Mouse (Mus musculus): ENCODE measurements around the gene Ifitm2. TPM values are rescaled to one million over a fixed set of nuclear protein-coding genes. Genes with fewer than 3 reads are reported as not detected.

Ifitm2 gene
- polyA plus RNA-seq, 1 experiment from 2014 or later: 290 TPM

DNA sequence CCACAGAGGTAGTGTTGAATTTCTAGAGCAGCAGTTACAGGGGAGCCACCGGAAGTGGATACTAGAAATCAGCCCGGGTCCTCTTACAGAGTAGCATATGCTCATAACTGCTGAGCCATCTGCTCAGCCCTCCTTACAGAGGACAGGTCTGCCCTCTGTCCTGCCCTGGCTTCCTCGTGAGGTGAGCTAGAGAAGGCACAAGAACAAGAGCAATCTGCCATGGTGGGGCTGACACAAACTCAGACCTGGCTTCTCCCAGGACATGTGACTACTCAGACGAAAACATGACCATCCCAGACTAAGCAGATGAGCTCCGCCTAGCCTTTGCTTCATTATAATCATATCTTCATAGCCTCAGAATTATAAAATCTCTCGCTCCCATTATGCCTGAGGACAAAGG lies 4.0 kb downstream of the Ifitm2 start:
- H3K9ac ChIP-seq (ENCODE audit: low read depth, low read length): no peak overlapping the region
- ATAC-seq (ENCODE audit: low FRiP score) (no peak), DNase-seq (ENCODE audit: low spot score) (no peak)
- no peaks in the 10 kb centered on the region for H3K9me3 ChIP-seq (ENCODE audit: control insufficient read depth, low read length)
- no peaks in the 10 kb centered on the region for H3K36me3 ChIP-seq (ENCODE audit: control insufficient read depth, insufficient read depth, low read length)
- no peak overlapping the region for H3K4me2 ChIP-seq (replicated peaks; ENCODE audit: low read depth, low read length)
- 81% methylated on average over 6 of the region's 6 CpGs for WGBS
- no peak overlapping the region for H3K4me3 ChIP-seq (ENCODE audit: low read depth, low read length)
- no peak overlapping the region for H3K27ac ChIP-seq (ENCODE audit: low read depth, low read length)
- H3K27me3 ChIP-seq (ENCODE audit: control insufficient read depth, insufficient read depth, low read length): no peaks in the 10 kb centered on the region
- H3K4me1 ChIP-seq (replicated peaks; ENCODE audit: control insufficient read depth, insufficient read depth, low read length): no peaks in the 10 kb centered on the region; the same call in 1 of the 2 replicates

DNA sequence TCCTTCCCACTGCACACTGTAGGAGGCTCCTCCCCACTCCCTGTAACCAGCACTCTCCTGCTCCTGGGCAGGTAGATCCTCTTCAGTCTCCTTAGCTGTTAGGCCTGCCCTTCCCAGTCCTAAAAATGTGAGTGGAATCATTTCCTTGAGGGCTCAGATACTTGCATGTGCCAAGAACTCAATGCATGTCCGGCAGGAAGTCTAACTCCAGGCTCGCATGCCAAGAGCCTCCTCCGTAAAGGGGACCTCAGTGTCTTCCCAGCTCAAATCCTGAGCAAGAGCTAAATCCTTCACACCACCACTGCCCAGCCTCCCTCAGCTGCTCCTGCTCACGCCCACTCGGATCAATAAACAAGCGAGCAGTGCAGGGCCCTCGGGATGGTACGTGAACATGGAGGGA lies 4.7 kb downstream of the Ifitm2 start:
- Histone ChIP-seq H3K4me3 (ENCODE audit: low read depth, low read length) (no peak overlapping the region), H3K27me3 (ENCODE audit: control insufficient read depth, insufficient read depth, low read length) (no peaks in the 10 kb centered on the region), H3K4me2 (replicated peaks; ENCODE audit: low read depth, low read length) (no peak overlapping the region), H3K27ac (ENCODE audit: low read depth, low read length) (no peak overlapping the region; the same call in 1 of the 2 replicates), H3K9ac (ENCODE audit: low read depth, low read length) (no peak overlapping the region), H3K4me1 (replicated peaks; ENCODE audit: control insufficient read depth, insufficient read depth, low read length) (no peaks in the 10 kb centered on the region; the same call in 1 of the 2 replicates), H3K36me3 (ENCODE audit: control insufficient read depth, insufficient read depth, low read length) (no peaks in the 10 kb centered on the region), H3K9me3 (ENCODE audit: control insufficient read depth, low read length) (no peaks in the 10 kb centered on the region)
- ATAC-seq (ENCODE audit: low FRiP score): no peak
- DNase-seq (ENCODE audit: low spot score): no peak
- 47% methylated on average over 8 of the region's 8 CpGs for WGBS

DNA sequence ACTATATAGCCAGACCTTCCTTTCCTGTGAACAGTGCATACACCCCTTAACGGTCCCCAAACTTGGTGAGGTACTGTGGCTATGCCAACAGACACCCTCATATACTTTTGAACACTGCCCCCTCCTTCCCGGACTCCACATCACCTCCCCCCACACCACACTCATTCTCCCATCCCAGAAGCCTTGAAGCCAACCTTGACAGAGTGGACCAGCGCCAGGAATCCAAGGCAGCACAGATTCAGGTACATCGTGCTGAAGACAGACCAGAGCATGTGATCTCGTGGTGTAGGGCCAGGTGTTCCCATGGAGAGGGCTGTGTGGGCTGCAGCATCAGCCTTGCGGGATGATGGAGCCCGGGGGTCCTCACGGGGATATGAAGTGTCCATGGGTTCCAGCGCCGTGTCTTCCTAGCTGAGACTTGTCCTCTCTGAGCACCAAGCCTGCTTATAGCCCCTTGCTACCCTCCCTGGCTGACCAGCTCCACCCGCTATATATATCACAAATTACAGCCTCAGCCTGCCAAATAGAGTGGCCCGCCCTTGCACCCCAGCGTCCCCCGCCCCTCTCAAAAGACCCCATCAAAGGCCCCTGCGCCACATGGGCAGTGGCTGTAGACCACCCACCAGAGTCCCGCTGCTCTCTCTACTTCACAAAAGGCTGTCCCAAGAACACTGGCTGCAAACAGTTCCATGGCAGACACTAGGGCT lies 5.8 kb downstream of the Ifitm2 start, which contains the start of gene Ifitm5:
Ifitm5 (minus strand) TSS at position 468 of the 707 bp plus-strand sequence.
- 88% methylated on average over 16 of the region's 16 CpGs for WGBS
- ATAC-seq (ENCODE audit: low FRiP score): no peak
- Histone ChIP-seq H3K9ac (ENCODE audit: low read depth, low read length) (no peak within 1 kb of the TSS), H3K4me1 (replicated peaks; ENCODE audit: control insufficient read depth, insufficient read depth, low read length) (no peaks in the 10 kb centered on the region; the same call in 1 of the 2 replicates), H3K4me2 (replicated peaks; ENCODE audit: low read depth, low read length) (no peak within 1 kb of the TSS), H3K27me3 (ENCODE audit: control insufficient read depth, insufficient read depth, low read length) (no peaks in the 10 kb centered on the region), H3K4me3 (ENCODE audit: low read depth, low read length) (no peak within 1 kb of the TSS), H3K27ac (ENCODE audit: low read depth, low read length) (no peak within 1 kb of the TSS; the same call in 1 of the 2 replicates), H3K36me3 (ENCODE audit: control insufficient read depth, insufficient read depth, low read length) (no peaks in the 10 kb centered on the region), H3K9me3 (ENCODE audit: control insufficient read depth, low read length) (no peaks in the 10 kb centered on the region)
- DNase-seq (ENCODE audit: low spot score): no peak

DNA sequence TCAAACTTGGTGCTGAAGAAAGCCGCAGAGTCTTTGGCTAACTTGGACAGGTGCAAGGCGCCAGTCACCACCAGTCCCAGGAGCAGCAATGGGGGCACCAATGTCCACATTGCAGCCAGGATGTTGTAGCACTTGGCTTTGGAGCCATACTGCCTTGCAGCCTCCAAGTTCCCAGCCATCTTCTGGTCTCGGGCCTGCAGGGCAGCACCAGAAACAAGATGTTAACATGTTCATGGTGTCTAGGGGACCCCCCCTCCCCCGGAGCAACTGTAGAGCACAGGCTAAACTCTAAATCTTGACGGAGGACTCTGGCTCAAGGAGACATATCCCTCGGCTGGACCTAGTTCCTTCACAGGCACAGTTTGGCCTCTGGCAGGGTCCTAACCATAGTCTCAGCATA lies 6.5 kb downstream of the Ifitm2 start:
- H3K36me3 ChIP-seq (ENCODE audit: control insufficient read depth, insufficient read depth, low read length): no peaks in the 10 kb centered on the region
- WGBS: 87% methylated on average over 6 of the region's 6 CpGs
- no peaks in the 10 kb centered on the region for H3K27me3 ChIP-seq (ENCODE audit: control insufficient read depth, insufficient read depth, low read length)
- ATAC-seq (ENCODE audit: low FRiP score): no peak
- H3K9me3 ChIP-seq (ENCODE audit: control insufficient read depth, low read length): no peaks in the 10 kb centered on the region
- H3K27ac ChIP-seq (ENCODE audit: low read depth, low read length): no peak overlapping the region
- H3K4me1 ChIP-seq (replicated peaks; ENCODE audit: control insufficient read depth, insufficient read depth, low read length): no peaks in the 10 kb centered on the region; the same call in 1 of the 2 replicates
- no peak overlapping the region for H3K4me3 ChIP-seq (ENCODE audit: low read depth, low read length)
- H3K4me2 ChIP-seq (replicated peaks; ENCODE audit: low read depth, low read length): no peak overlapping the region
- H3K9ac ChIP-seq (ENCODE audit: low read depth, low read length): no peak overlapping the region
- no peak for DNase-seq (ENCODE audit: low spot score)

DNA sequence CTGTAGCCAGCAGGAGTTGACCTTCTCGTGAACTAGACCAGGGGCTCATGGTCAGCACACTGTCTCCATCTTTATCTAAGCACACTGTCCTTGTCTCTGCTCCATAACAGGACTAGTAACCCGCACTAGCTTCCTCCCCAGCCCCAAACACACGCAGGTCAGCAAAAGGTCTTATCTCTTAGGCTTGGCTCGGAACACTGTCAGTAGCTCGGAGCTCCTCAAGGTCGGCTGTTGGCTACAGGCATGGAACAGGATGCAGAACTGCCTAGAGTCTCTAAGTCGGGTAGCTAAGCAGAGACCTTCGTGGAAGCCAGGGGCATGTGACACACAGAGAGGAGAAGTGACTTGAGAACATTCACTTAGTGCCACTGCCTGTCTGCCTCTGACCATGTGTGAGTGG lies 7.6 kb downstream of the Ifitm2 start:
- H3K9ac ChIP-seq (ENCODE audit: low read depth, low read length): no peak overlapping the region
- no peak for ATAC-seq (ENCODE audit: low FRiP score)
- no peak for DNase-seq (ENCODE audit: low spot score)
- no peak overlapping the region for H3K4me3 ChIP-seq (ENCODE audit: low read depth, low read length)
- no peak overlapping the region for H3K27ac ChIP-seq (ENCODE audit: low read depth, low read length)
- no peak overlapping the region for H3K4me2 ChIP-seq (replicated peaks; ENCODE audit: low read depth, low read length)
- H3K27me3 ChIP-seq (ENCODE audit: control insufficient read depth, insufficient read depth, low read length): no peaks in the 10 kb centered on the region; the same call in 1 of the 2 replicates
- 89% methylated on average over 8 of the region's 8 CpGs for WGBS
- H3K4me1 ChIP-seq (replicated peaks; ENCODE audit: control insufficient read depth, insufficient read depth, low read length): no peaks in the 10 kb centered on the region; the same call in 1 of the 2 replicates
- H3K9me3 ChIP-seq (ENCODE audit: control insufficient read depth, low read length): no peaks in the 10 kb centered on the region
- no peaks in the 10 kb centered on the region for H3K36me3 ChIP-seq (ENCODE audit: control insufficient read depth, insufficient read depth, low read length)

DNA sequence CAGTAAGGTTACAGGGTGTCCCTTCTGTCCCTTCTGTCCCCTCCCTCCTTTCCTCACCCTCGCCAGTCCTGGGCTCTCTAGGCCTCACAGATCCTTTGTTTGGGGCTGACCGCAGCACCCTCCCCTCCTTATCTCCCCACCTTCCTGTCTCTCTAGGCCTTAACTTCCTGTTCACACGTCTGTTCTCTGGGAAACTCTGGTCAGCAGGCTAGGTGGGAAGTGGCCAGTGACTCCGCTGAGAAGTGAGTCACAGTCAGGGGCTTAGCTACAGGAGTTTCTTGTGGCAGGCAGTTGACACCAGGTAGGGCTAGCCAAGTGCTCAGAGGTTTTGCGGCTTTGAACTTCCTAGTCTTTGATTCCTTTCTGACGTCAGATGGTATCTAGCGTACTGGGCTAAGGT lies 8.8 kb downstream of the Ifitm2 start:
- ATAC-seq (ENCODE audit: low FRiP score) (no peak), DNase-seq (ENCODE audit: low spot score) (no peak)
- H3K4me3 ChIP-seq (ENCODE audit: low read depth, low read length): no peak overlapping the region
- no peak overlapping the region for H3K9ac ChIP-seq (ENCODE audit: low read depth, low read length)
- H3K4me1 ChIP-seq (replicated peaks; ENCODE audit: control insufficient read depth, insufficient read depth, low read length): no peaks in the 10 kb centered on the region; the same call in 1 of the 2 replicates
- 64% methylated on average over 7 of the region's 7 CpGs for WGBS
- no peaks in the 10 kb centered on the region for H3K36me3 ChIP-seq (ENCODE audit: control insufficient read depth, insufficient read depth, low read length)
- no peak overlapping the region for H3K27ac ChIP-seq (ENCODE audit: low read depth, low read length)
- H3K4me2 ChIP-seq (replicated peaks; ENCODE audit: low read depth, low read length): no peak overlapping the region
- no peaks in the 10 kb centered on the region; the same call in 1 of the 2 replicates for H3K27me3 ChIP-seq (ENCODE audit: control insufficient read depth, insufficient read depth, low read length)
- no peaks in the 10 kb centered on the region for H3K9me3 ChIP-seq (ENCODE audit: control insufficient read depth, low read length)

DNA sequence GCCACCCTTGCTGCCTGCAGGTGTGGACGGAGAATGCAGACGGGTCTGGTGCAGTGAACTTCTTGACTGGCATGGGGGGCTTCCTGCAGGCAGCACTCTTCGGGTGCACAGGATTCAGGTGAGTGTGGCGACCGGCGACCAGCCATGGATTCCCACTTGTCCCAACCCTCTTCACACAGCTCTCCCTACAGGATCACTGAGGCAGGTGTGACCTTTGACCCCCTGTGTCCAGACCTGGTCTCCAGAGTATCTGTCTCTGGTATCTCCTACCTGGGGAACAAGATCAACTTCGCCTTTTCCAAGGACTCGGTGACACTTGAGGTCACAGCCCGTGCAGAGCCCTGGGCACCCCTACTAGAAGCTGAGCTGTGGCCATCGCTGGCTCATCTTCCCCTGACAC lies 9.5 kb downstream of the Ifitm2 start:
- Histone ChIP-seq H3K4me2 (replicated peaks; ENCODE audit: low read depth, low read length) (no peak overlapping the region), H3K9ac (ENCODE audit: low read depth, low read length) (no peak overlapping the region), H3K27ac (ENCODE audit: low read depth, low read length) (no peak overlapping the region), H3K27me3 (ENCODE audit: control insufficient read depth, insufficient read depth, low read length) (no peaks in the 10 kb centered on the region; the same call in 1 of the 2 replicates), H3K4me3 (ENCODE audit: low read depth, low read length) (no peak overlapping the region), H3K9me3 (ENCODE audit: control insufficient read depth, low read length) (no peaks in the 10 kb centered on the region), H3K4me1 (replicated peaks; ENCODE audit: control insufficient read depth, insufficient read depth, low read length) (no peaks in the 10 kb centered on the region; the same call in 1 of the 2 replicates), H3K36me3 (ENCODE audit: control insufficient read depth, insufficient read depth, low read length) (no peaks in the 10 kb centered on the region)
- ATAC-seq (ENCODE audit: low FRiP score): no peak
- no peak for DNase-seq (ENCODE audit: low spot score)
- 89% methylated on average over 10 of the region's 10 CpGs for WGBS

DNA sequence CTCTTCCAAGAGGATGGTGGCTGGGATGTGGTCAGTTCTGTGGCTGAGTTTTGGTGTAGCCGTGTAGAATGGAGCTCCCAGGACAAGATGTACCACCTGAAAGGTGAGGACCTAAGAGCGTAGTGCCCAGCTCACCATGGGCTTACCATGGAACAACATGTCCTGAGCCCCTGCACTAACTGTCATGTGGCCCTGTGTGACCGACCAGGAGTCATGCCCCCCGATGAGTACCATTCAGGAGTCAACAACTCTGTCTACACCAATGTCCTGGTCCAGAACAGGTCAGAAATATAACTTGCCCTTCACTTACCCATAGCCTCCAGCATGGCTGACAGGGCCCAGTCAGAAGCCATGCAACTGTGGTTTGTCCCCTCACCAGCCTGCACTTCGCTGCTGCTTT lies 10.5 kb downstream of the Ifitm2 start:
- 90% methylated on average over 5 of the region's 5 CpGs for WGBS
- Histone ChIP-seq H3K4me1 (replicated peaks; ENCODE audit: control insufficient read depth, insufficient read depth, low read length) (no peaks in the 10 kb centered on the region), H3K4me2 (replicated peaks; ENCODE audit: low read depth, low read length) (no peak overlapping the region), H3K36me3 (ENCODE audit: control insufficient read depth, insufficient read depth, low read length) (no peaks in the 10 kb centered on the region), H3K9ac (ENCODE audit: low read depth, low read length) (no peak overlapping the region), H3K9me3 (ENCODE audit: control insufficient read depth, low read length) (no peaks in the 10 kb centered on the region), H3K4me3 (ENCODE audit: low read depth, low read length) (no peak overlapping the region), H3K27me3 (ENCODE audit: control insufficient read depth, insufficient read depth, low read length) (no peaks in the 10 kb centered on the region; the same call in 1 of the 2 replicates), H3K27ac (ENCODE audit: low read depth, low read length) (no peak overlapping the region)
- DNase-seq (ENCODE audit: low spot score): no peak
- no peak for ATAC-seq (ENCODE audit: low FRiP score)

DNA sequence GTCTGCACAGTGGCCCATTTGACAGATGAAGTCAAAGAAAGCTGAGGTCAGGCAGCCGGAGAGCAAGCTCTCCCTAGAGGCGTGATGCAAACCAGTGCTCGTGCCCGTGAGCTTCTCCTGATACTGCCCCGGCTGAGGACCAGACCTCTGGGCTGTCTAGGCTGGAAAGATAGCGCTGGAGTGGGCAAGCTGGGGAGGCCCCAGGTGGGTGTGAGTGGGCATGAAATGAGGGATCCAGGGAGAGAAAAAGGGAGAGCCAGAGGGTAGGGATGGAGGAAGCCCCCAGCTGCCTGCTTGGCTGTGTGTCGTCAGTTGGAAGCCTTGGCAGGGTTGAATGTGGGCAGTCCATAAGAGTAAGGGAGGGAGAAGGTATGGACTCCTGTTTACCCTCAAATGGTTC lies 11.6 kb downstream of the Ifitm2 start:
- Histone ChIP-seq H3K9me3 (ENCODE audit: control insufficient read depth, low read length) (no peaks in the 10 kb centered on the region), H3K4me2 (replicated peaks; ENCODE audit: low read depth, low read length) (no peak overlapping the region), H3K9ac (ENCODE audit: low read depth, low read length) (no peak overlapping the region), H3K27ac (ENCODE audit: low read depth, low read length) (no peak overlapping the region), H3K4me1 (replicated peaks; ENCODE audit: control insufficient read depth, insufficient read depth, low read length) (no peaks in the 10 kb centered on the region), H3K27me3 (ENCODE audit: control insufficient read depth, insufficient read depth, low read length) (no peaks in the 10 kb centered on the region; the same call in 1 of the 2 replicates), H3K36me3 (ENCODE audit: control insufficient read depth, insufficient read depth, low read length) (no peaks in the 10 kb centered on the region), H3K4me3 (ENCODE audit: low read depth, low read length) (no peak overlapping the region)
- DNase-seq (ENCODE audit: low spot score) (no peak), ATAC-seq (ENCODE audit: low FRiP score) (no peak)
- 89% methylated on average over 7 of the region's 7 CpGs for WGBS

Measured in hindbrain, embryonic 11.5 days (tissue).